Mouse (Mus musculus) hindbrain, embryonic 11.5 days (tissue): ENCODE measurements around the gene Treh. TPM values are rescaled to one million over a fixed set of nuclear protein-coding genes. Genes with fewer than 3 reads are reported as not detected.
A peak's percentile ranks its signal among the peaks of the same experiment; 100 is the strongest.

ENCODE experiments used
- ATAC-seq: fragments of 200-750 bp; cut with Nextera tagmentation; 2 replicates; pipeline ENCODE4 v1.8.0; 2017; ENCODE audit warnings: mild to moderate bottlenecking, moderate TSS enrichment, moderate library complexity; ENCODE audit not compliant: low FRiP score
- DNase-seq: peaks from one replicate; pipeline ENCODE4 v3.0.0-alpha.2; 2015; ENCODE audit warnings: low spot score
- H3K27ac ChIP-seq: fragments of 300-500 bp; sonication (generic); 2 replicates; pipeline ENCODE4 v1.5.1; 2014; ENCODE audit warnings: mild to moderate bottlenecking, low read depth, low read length
- H3K27me3 ChIP-seq: fragments of 300-500 bp; sonication (generic); 2 replicates; pipeline ENCODE4 v1.6.1; 2014; ENCODE audit warnings: mild to moderate bottlenecking, low read length, moderate library complexity, mixed read lengths; ENCODE audit not compliant: control insufficient read depth, insufficient read depth
- H3K36me3 ChIP-seq: fragments of 300-500 bp; sonication (generic); 2 replicates; pipeline ENCODE4 v1.6.1; 2014; ENCODE audit warnings: mild to moderate bottlenecking, low read length, moderate library complexity, mixed read lengths; ENCODE audit not compliant: control insufficient read depth, insufficient read depth
- H3K4me1 ChIP-seq: fragments of 300-500 bp; sonication (generic); replicated peaks from 2 replicates; pipeline ENCODE4 v1.6.1; 2014; ENCODE audit warnings: low read length, mixed read lengths; ENCODE audit not compliant: control insufficient read depth, insufficient read depth
- H3K4me2 ChIP-seq: fragments of 300-500 bp; sonication (generic); replicated peaks from 2 replicates; pipeline ENCODE4 v1.6.1; 2014; ENCODE audit warnings: mild to moderate bottlenecking, low read depth, low read length
- H3K4me3 ChIP-seq: fragments of 300-500 bp; sonication (generic); 2 replicates; pipeline ENCODE4 v1.5.1; 2014; ENCODE audit warnings: low read depth, low read length
- H3K9ac ChIP-seq: fragments of 300-500 bp; sonication (generic); 2 replicates; pipeline ENCODE4 v1.6.1; 2014; ENCODE audit warnings: low read depth, low read length
- H3K9me3 ChIP-seq: fragments of 300-500 bp; sonication (generic); 2 replicates; pipeline ENCODE4 v1.6.1; 2016; ENCODE audit warnings: low read length; ENCODE audit not compliant: control insufficient read depth
- WGBS: fragments of 180-500 bp; shearing (Covaris S2); extraction: QIAGEN DNeasy Blood & Tissue Kit; methylation state at CpG from one replicate; pipeline ENCODE4 v1.1.7; 2014; 5-methylcytosine and 5-hydroxymethylcytosine counted together
- polyA plus RNA-seq: library from polyadenylated mRNA; unstranded; fragments of >200 nt; fragmentation: Nextera tagmentation; extraction: Ambion mirVana; gene quantifications from 2 replicates; pipeline ENCODE4 v1.2.1, GENCODE M21; 2014

The Treh gene
- polyA plus RNA-seq, 1 experiment from 2014 or later, result not detected

DNA sequence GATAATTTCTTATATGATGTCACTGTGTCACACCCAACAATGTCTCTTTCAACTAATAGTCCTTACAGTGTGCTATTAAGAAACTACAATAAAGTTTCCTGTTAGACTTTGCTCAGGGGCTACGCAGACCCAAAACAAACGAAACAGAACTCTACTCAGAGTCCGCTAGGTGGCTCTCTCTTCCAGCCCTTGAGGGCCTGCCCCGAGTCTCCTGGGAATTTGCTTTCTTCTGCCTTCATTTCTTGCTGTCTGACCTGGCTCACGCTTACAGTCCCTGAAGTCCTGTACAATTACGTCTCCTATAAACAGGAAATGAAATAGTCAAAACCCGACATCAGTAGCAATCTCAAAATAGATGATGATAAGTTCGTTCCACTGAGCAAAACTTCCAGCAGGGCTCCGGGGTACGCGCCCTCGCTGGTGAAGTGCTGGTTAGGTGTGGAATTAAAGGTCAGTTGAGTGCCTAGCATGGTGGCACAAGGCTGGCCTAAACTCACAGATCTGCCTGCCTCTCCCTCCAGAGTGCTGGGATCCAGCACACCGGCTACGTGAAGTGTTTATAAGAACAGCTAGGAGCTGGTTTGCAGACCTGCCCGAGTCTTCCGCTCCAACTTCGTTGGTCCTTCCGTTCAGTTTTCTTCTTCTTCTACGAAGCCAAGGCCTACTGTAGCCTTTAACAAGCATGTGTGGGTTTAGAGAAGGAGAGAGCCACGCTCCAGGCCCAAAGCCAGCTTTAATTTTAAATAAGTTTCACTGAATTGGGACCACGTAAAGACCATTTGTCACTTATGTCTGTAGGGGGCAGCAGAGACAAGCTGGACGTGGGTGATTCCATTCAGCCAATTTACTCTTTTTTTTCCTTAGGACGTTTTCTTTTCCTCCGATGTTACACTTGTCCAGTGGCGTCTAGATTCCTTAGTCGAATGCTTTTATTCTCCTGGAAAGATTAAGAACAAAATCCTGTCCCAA, 17.7 kb upstream of the Treh start:
- ATAC-seq (peak; percentile 54; the same call in 1 of the 2 replicates), DNase-seq (peak; percentile 85)
- no peaks in the 10 kb centered on the region for H3K27me3 ChIP-seq
- 0 out of 2 replicates have a peak overlapping the region, but pooled peaks have one; percentile 1 for H3K4me3 ChIP-seq
- H3K9me3 ChIP-seq, result no peaks in the 10 kb centered on the region
- 31% methylated on average over 26 of the region's 26 CpGs for WGBS
- no peak overlapping the region for H3K27ac ChIP-seq
- H3K36me3 ChIP-seq, result no peaks in the 10 kb centered on the region
- H3K4me1 ChIP-seq, result 0 out of 2 replicates have a peak, but pooled peaks cover 2% of the 10 kb centered on the region
- peak overlapping the region; percentile 22 for H3K4me2 ChIP-seq
- H3K9ac ChIP-seq, result no peak overlapping the region

DNA sequence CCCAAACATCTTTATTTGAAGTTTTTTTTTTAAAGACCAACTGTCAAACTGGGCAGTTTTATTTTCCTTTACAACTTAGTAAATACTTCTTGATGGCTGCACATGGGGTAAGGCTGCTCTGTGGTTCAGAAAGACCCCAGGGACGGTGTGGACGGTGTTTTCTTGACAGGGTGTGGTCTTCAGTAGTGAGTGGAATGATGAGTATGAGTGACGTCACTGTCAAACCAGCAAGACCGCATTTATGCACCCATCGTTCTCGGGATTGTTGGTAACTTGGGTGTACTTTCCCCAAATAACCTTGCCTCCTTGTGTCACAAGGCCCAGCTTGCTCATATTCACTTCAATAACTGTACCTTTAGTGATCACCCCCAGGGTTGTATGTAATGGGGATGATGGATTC, 9.3 kb upstream of the Treh start:
- H3K4me1 ChIP-seq, result no peaks in the 10 kb centered on the region
- no peak overlapping the region for H3K4me2 ChIP-seq
- no peak for DNase-seq
- H3K4me3 ChIP-seq, result no peak overlapping the region
- no peaks in the 10 kb centered on the region for H3K27me3 ChIP-seq
- no peak for ATAC-seq
- H3K36me3 ChIP-seq, result no peaks in the 10 kb centered on the region
- H3K27ac ChIP-seq, result no peak overlapping the region
- H3K9me3 ChIP-seq, result no peaks in the 10 kb centered on the region
- 87% methylated on average over 6 of the region's 6 CpGs for WGBS
- no peak overlapping the region for H3K9ac ChIP-seq

DNA sequence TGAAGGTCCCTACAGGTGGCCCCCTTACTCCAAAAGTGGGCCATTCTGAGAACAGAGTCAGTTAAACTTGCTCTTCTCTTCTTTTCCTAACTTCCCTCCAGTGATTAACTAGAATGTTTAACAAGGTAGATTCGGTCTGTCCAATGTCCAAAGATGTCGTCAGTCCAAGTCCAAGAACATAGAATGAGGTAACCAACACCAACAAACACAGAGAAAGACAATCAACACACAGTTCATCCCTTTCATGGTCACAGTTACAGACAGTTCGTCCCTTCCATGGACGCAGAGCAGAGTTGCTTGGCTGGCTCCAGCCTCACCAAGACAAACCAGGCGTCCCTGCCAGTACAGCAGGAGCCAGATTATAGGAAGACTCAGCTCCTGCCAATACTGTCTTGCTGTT, 1.6 kb upstream of the Treh start:
- ATAC-seq (no peak), DNase-seq (no peak)
- Histone ChIP-seq H3K27me3 (no peaks in the 10 kb centered on the region), H3K4me1 (no peaks in the 10 kb centered on the region), H3K4me3 (no peak overlapping the region), H3K36me3 (no peaks in the 10 kb centered on the region), H3K9ac (no peak overlapping the region), H3K9me3 (no peaks in the 10 kb centered on the region), H3K4me2 (no peak overlapping the region), H3K27ac (no peak overlapping the region)
- WGBS, result 89% methylated on average over 5 of the region's 5 CpGs

DNA sequence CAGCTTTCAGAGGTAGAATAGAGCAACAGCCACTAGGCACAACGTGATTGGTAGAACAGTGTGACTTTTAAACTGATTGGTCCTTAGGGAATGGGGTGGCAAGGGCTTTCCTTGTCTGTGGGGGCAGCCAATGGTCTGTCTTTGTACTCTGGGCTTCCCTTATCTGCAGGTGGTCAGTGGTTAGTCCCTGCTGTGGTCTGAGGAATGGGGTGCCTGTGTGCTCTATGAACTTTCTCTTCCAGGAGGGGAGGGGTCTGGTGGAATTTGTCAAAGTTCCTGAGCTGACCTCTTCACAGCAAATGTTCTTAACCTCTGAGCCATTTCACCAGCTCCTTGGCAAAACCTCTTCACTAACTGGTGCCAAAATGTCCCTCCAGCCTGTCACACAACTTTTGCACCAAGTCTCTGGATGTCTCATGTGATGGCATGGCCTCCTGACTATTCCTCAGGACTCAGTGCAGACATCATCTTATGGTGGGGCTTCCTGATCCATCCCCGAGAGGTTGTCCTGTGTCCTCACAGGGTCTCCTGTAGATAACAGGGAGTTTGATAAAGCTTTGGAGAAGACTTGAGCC, 655 bp upstream of the Treh start:
- WGBS, result 67% methylated on average over 2 of the region's 2 CpGs
- Histone ChIP-seq H3K4me3 (no peak overlapping the region), H3K27ac (no peak overlapping the region), H3K27me3 (no peaks in the 10 kb centered on the region), H3K4me2 (no peak overlapping the region), H3K9me3 (no peaks in the 10 kb centered on the region), H3K4me1 (no peaks in the 10 kb centered on the region), H3K36me3 (no peaks in the 10 kb centered on the region), H3K9ac (no peak overlapping the region)
- DNase-seq (no peak), ATAC-seq (no peak)

DNA sequence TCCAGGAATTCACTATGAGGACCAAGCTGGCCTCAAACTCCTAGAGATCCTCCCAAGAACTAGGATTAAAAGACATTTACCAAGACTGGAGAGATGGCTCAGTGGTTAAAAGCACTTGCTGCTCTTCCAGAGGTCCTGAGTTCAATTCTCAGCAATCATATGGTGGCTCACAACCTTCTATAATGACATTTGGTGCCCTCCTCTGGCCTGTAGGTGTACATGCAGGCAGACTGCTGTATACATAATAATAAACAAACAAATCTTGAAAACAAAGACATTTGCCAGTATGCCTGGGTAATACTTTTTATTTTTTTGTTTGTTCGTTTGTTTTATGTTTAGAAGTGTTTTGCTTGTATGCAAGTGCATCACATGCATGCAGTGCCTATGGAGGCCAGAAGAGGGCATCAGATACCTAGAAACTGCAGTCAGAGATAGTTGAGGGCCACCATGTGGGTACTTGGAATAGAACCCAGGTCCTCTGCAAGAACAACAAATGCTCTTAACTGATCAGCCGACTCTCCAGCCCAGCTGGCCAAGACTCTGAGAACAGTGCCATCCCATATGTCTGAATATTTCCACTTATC, 5.3 kb downstream of the Treh start:
- ATAC-seq (no peak), DNase-seq (no peak)
- Histone ChIP-seq H3K4me2 (no peak overlapping the region), H3K36me3 (no peaks in the 10 kb centered on the region), H3K27ac (no peak overlapping the region), H3K4me1 (no peaks in the 10 kb centered on the region), H3K4me3 (no peak overlapping the region), H3K9me3 (no peaks in the 10 kb centered on the region), H3K9ac (no peak overlapping the region), H3K27me3 (no peaks in the 10 kb centered on the region)
- WGBS, result 92% methylated on average over 2 of the region's 2 CpGs

DNA sequence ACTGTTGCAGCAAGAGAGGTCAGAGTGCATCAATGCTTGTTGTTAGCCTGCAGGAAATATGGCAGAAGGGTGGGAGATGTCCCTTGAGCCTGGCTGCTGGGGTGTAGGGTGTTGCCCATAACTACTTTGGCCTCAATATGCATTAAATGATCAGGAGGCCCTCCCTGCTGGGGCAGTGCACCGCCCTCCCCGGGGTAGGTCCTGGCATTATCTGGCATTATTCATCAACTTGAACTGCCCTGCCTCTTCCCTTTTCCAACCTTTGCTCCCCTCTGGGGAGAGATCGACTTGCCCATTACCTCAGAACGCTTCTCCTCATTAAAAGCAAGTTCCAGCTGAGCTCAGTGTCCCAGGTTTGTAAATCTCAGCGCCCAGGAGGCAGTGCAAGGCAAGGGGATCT, 6.5 kb downstream of the Treh start:
- H3K9ac ChIP-seq, result no peak overlapping the region
- H3K27me3 ChIP-seq, result no peaks in the 10 kb centered on the region
- H3K27ac ChIP-seq, result no peak overlapping the region
- H3K9me3 ChIP-seq, result no peaks in the 10 kb centered on the region
- no peak overlapping the region for H3K4me3 ChIP-seq
- DNase-seq, result no peak
- 64% methylated on average over 5 of the region's 5 CpGs for WGBS
- no peaks in the 10 kb centered on the region for H3K4me1 ChIP-seq
- no peaks in the 10 kb centered on the region for H3K36me3 ChIP-seq
- H3K4me2 ChIP-seq, result no peak overlapping the region
- no peak for ATAC-seq

DNA sequence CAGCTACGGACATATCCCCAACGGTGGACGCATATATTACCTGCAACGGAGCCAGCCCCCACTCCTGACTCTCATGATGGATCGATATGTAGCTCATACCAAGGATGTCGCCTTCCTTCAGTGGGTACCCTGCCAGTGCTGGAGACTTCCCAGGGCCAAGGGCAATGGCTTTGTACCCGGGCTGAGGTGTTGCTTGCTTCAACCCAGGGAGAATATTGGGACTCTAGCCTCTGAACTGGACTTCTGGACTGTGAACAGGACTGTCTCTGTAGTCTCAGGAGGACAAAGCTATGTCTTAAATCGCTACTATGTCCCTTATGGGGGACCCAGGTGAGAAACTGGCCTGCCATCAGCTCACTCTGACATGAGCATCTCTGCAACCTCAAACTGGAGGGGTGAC, 10.0 kb downstream of the Treh start:
- Histone ChIP-seq H3K27ac (no peak overlapping the region), H3K9me3 (no peaks in the 10 kb centered on the region), H3K9ac (no peak overlapping the region), H3K27me3 (no peaks in the 10 kb centered on the region), H3K4me3 (no peak overlapping the region), H3K4me2 (no peak overlapping the region), H3K36me3 (peaks cover 2% of the 10 kb centered on the region; the same call in 1 of the 2 replicates), H3K4me1 (peaks cover 16% of the 10 kb centered on the region)
- WGBS, result 90% methylated on average over 8 of the region's 8 CpGs
- DNase-seq (no peak), ATAC-seq (no peak)

DNA sequence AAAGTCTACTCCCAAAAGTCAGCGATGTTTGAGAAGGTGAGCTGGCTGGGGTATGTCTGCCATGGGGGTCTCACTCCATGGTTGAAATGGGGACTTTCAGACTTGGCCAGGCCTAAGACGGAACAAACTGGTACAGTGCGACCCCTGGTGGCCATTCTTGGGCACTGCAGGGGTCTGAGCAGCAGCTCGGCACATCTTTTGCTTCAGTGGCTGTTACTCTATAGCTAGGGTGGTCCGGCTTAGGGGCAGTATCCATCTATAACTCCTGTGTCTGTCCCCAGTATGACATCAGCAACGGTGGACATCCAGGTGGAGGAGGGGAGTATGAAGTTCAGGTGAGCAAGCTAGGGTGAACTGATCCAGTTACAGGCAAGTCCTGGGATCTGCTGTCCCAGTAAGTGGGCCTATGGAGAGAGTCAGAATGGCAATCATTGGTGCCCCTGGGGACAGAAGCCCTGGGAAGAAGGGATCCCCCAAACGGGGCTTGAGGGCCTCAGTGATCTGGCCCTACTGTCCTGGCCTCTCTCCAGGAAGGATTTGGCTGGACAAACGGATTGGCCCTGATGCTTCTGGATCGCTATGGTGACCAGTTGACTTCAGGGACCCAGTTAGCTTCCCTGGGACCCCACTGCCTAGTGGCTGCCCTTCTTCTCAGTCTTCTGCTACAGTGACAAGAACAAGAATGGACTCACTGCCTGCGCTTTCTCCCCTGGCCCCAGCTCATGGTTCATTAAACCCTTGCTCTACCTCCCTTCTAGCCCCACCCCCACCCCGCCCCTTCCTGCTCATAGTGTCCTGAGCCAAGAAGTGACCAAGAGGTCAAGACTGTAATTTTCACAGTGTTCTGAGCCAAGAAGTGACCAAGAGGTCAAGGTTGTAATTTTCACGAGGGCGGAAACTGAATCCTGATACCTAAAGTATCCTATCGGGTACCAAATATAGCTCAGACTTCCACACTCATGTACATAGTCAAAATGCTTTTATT, 12.6 kb downstream of the Treh start:
- DNase-seq (peak; percentile 93), ATAC-seq (no peak; the same call in 1 of the 2 replicates)
- H3K4me2 ChIP-seq, result no peak overlapping the region
- no peaks in the 10 kb centered on the region for H3K9me3 ChIP-seq
- no peak overlapping the region for H3K4me3 ChIP-seq
- 30% methylated on average over 14 of the region's 14 CpGs for WGBS
- H3K27me3 ChIP-seq, result no peaks in the 10 kb centered on the region
- H3K36me3 ChIP-seq, result peaks cover 2% of the 10 kb centered on the region; the same call in 1 of the 2 replicates
- H3K4me1 ChIP-seq, result peaks cover 16% of the 10 kb centered on the region
- 0 out of 2 replicates have a peak overlapping the region, but pooled peaks have one; percentile 16 for H3K9ac ChIP-seq
- peak overlapping the region; percentile 45; the same call in 1 of the 2 replicates for H3K27ac ChIP-seq
